Mouse (Mus musculus) heart, embryonic 13.5 days (tissue): Measurements from ENCODE around the gene Vopp1. TPM values are rescaled to one million over a fixed set of nuclear protein-coding genes. Genes with fewer than 3 reads are reported as not detected.

ENCODE experiments used
- ATAC-seq: fragments of 200-750 bp; cut with Nextera tagmentation; 2 replicates; pipeline ENCODE4 v1.8.0; 2017; ENCODE audit warnings: moderate TSS enrichment; ENCODE audit not compliant: insufficient number of reproducible peaks, low FRiP score, low TSS enrichment; ENCODE audit errors: extremely low read depth
- H3K27ac ChIP-seq: fragments of 300-500 bp; sonication (generic); replicated peaks from 2 replicates; pipeline ENCODE4 v1.5.1; 2015; ENCODE audit warnings: moderate library complexity, mild to moderate bottlenecking, inconsistent platforms
- H3K27me3 ChIP-seq: fragments of 300-500 bp; sonication (generic); replicated peaks from 2 replicates; pipeline ENCODE4 v1.6.1; 2015; ENCODE audit warnings: mild to moderate bottlenecking, inconsistent platforms
- H3K36me3 ChIP-seq: fragments of 300-500 bp; sonication (generic); 2 replicates; pipeline ENCODE4 v1.6.1; 2015; ENCODE audit warnings: mild to moderate bottlenecking, inconsistent platforms
- H3K4me1 ChIP-seq: fragments of 300-500 bp; sonication (generic); 2 replicates; pipeline ENCODE4 v1.6.1; 2015; ENCODE audit warnings: inconsistent platforms
- H3K4me2 ChIP-seq: fragments of 300-500 bp; sonication (generic); 2 replicates; pipeline ENCODE4 v1.6.1; 2015; ENCODE audit warnings: inconsistent platforms, mild to moderate bottlenecking, moderate library complexity
- H3K4me3 ChIP-seq: fragments of 300-500 bp; sonication (generic); 2 replicates; pipeline ENCODE4 v1.5.1; 2015; ENCODE audit warnings: moderate library complexity, mild to moderate bottlenecking, inconsistent platforms
- H3K9ac ChIP-seq: fragments of 300-500 bp; sonication (generic); 2 replicates; pipeline ENCODE4 v1.6.1; 2015; ENCODE audit warnings: inconsistent platforms, mild to moderate bottlenecking, moderate library complexity
- H3K9me3 ChIP-seq: fragments of 300-500 bp; sonication (generic); 2 replicates; pipeline ENCODE4 v1.6.1; 2016; ENCODE audit warnings: inconsistent platforms
- WGBS: fragments of 180-500 bp; shearing (Covaris S2); methylation state at CpG from one replicate; pipeline ENCODE4 v1.1.7; 2015; ENCODE audit warnings: mixed read lengths; 5-methylcytosine and 5-hydroxymethylcytosine counted together
- polyA plus RNA-seq: library from polyadenylated mRNA; unstranded; fragments of >200 nt; fragmentation: Nextera tagmentation; extraction: Ambion mirVana; gene quantifications from 2 replicates; pipeline ENCODE4 v1.2.1, GENCODE M21; 2015

The Vopp1 gene
- polyA plus RNA-seq, 1 experiment from 2014 or later: 30.3 TPM

DNA sequence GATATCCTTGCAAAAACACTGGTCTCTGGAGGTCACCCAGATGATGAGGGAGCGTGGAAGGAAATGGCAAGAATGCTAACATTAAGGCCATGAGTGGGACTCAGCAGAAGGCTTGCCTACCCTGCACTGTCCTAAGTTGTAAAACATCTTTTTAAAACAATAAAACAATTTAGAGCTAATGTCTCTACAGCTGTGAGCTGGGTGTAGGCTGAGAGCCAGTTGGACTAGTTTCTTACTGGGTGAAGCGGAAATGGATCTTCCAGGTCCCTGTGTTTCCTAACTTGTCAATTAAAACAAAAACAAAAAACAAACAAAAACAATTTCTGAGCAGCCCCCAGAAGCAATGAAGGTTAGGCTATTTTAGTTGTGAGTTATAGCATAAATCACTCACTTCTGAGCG, 131.8 kb downstream of the Vopp1 start:
- no peak overlapping the region for H3K9ac ChIP-seq
- 80% methylated on average over 3 of the region's 3 CpGs for WGBS
- H3K27ac ChIP-seq: no peak overlapping the region
- no peak overlapping the region for H3K4me2 ChIP-seq
- peaks cover 13% of the 10 kb centered on the region for H3K4me1 ChIP-seq
- H3K9me3 ChIP-seq: no peaks in the 10 kb centered on the region
- H3K36me3 ChIP-seq: peaks cover 16% of the 10 kb centered on the region
- ATAC-seq: no peak
- H3K4me3 ChIP-seq: no peak overlapping the region
- no peaks in the 10 kb centered on the region for H3K27me3 ChIP-seq

DNA sequence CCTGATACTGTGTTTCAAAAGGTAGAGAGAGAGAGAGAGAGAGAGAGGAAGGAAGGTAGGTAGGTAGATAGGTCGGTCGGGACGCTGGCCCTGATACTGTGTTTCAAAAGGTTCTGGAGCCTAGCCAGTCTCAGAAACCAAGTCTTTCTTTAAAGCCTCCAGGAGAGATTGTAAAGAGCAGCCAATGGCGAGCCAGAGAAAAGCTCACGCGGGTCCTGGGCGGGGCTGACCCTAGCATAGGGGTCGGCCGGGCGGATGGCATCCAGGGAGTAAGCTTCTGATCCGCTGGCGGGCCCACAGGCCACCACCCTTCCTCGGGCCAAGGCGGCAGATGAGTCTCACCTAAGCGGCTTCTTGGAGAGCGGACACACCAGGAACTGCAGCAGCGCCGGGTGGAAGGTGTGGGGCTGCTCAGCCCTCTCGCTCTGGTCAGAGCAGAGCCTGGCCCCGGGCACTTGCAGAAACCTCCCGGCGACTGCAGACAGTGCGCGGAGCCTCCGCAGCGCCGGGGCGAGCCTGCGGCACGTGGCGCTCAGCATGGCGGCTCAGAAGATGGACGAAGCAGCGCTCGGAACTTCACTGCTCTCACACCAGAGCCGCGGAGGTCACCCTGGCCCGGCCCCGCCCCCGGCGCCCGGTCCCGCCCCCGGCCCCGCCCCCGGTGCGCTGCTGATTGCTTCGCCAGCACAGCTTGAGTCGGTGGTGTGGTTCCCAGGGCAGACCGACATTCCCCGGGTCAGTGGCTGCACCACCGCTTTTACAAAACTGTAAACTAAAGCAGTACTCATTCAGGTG, 133.3 kb downstream of the Vopp1 start, which contains the start of gene Pyurf:
Gene Pyurf (minus strand): TSS at position 612 of the 795 bp plus-strand sequence.
- Histone ChIP-seq H3K27ac (peak within 1 kb of the TSS; percentile 99), H3K4me1 (peaks cover 13% of the 10 kb centered on the region), H3K36me3 (peaks cover 31% of the 10 kb centered on the region), H3K27me3 (no peaks in the 10 kb centered on the region), H3K4me2 (peak within 1 kb of the TSS; percentile 80), H3K9ac (peak within 1 kb of the TSS; percentile 90), H3K9me3 (no peaks in the 10 kb centered on the region), H3K4me3 (peak within 1 kb of the TSS; percentile 83)
- ATAC-seq: peak; percentile 93
- 1% methylated on average over 52 of the region's 52 CpGs for WGBS

DNA sequence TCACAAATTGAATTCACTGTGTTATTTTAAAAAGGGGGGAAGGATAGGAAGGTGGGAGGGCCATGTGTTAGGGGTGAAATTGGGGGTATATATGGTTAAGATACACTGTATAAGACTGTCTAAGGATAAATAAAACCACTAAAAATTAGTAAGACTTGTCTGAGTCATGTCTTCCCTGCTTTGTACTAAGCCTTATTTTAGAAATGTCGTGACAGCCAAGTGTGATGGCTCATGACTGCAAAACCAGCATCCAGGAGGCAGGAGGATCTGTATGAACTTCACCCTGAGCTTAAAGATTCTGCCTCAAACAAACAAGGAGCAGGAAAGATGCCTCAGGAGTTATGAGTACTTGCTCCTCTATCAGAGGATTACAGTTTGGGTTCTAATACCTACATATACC, 140.8 kb downstream of the Vopp1 start:
- Histone ChIP-seq H3K27ac (no peak overlapping the region), H3K4me3 (no peak overlapping the region), H3K9me3 (peaks cover 5% of the 10 kb centered on the region; the same call in 1 of the 2 replicates), H3K36me3 (peaks cover 59% of the 10 kb centered on the region), H3K4me1 (no peaks in the 10 kb centered on the region), H3K9ac (no peak overlapping the region), H3K27me3 (no peaks in the 10 kb centered on the region), H3K4me2 (no peak overlapping the region)
- 82% methylated on average over 1 of the region's 1 CpGs for WGBS
- ATAC-seq: no peak

Other genes starting within 250 kb of the Vopp1 start
- 4.1 and 4.2 TPM in 2 replicates for gene Herc6, start 244.2 kb downstream of the Vopp1 start, polyA plus RNA-seq
- 25.2 and 28.0 TPM in 2 replicates for gene Pyurf, start 133.1 kb downstream of the Vopp1 start, polyA plus RNA-seq
- gene Lancl2, start 122.6 kb downstream of the Vopp1 start, polyA plus RNA-seq: 16.9 and 19.4 TPM in 2 replicates
- gene Vmn1r21, start 25.2 kb upstream of the Vopp1 start, polyA plus RNA-seq: not detected in 2 replicates
- gene Vmn1r22, start 82.9 kb upstream of the Vopp1 start, polyA plus RNA-seq: not detected in 2 replicates
- not detected in 2 replicates for gene Vmn1r23, start 101.7 kb upstream of the Vopp1 start, polyA plus RNA-seq
- gene Vmn1r24, start 136.3 kb upstream of the Vopp1 start, polyA plus RNA-seq: not detected in 2 replicates
- not detected in 2 replicates for gene Vmn1r25, start 155.7 kb upstream of the Vopp1 start, polyA plus RNA-seq
- gene Vmn1r26, start 190.0 kb upstream of the Vopp1 start, polyA plus RNA-seq: not detected in 2 replicates